Mouse (Mus musculus) limb, embryonic 11.5 days (tissue): Measurements from ENCODE around the gene Mbd3. TPM values are rescaled to one million over a fixed set of nuclear protein-coding genes. Genes with fewer than 3 reads are reported as not detected.

Experiments
- ATAC-seq: fragments of 200-750 bp; cut with Nextera tagmentation; 2 replicates; pipeline ENCODE4 v1.8.0; 2017; ENCODE audit warnings: low read depth; ENCODE audit not compliant: insufficient number of reproducible peaks, low FRiP score, low TSS enrichment
- DNase-seq: peaks from one replicate; pipeline ENCODE4 v3.0.0-alpha.2; 2015; ENCODE audit warnings: low spot score
- H3K27ac ChIP-seq: fragments of 300-500 bp; sonication (generic); replicated peaks from 2 replicates; pipeline ENCODE4 v1.5.1; 2014; ENCODE audit warnings: low read depth, mild to moderate bottlenecking, low read length
- H3K27me3 ChIP-seq: fragments of 300-500 bp; sonication (generic); 2 replicates; pipeline ENCODE4 v1.6.1; 2014; ENCODE audit warnings: mild to moderate bottlenecking, low read length, mixed read lengths; ENCODE audit not compliant: control insufficient read depth, insufficient read depth
- H3K36me3 ChIP-seq: fragments of 300-500 bp; sonication (generic); 2 replicates; pipeline ENCODE4 v1.6.1; 2014; ENCODE audit warnings: mild to moderate bottlenecking, low read length, moderate library complexity, mixed read lengths; ENCODE audit not compliant: control insufficient read depth, insufficient read depth
- H3K4me1 ChIP-seq: fragments of 300-500 bp; sonication (generic); 2 replicates; pipeline ENCODE4 v1.6.1; 2014; ENCODE audit warnings: low read length, mixed read lengths; ENCODE audit not compliant: control insufficient read depth, insufficient read depth
- H3K4me2 ChIP-seq: fragments of 300-500 bp; sonication (generic); 2 replicates; pipeline ENCODE4 v1.6.1; 2014; ENCODE audit warnings: low read depth, mild to moderate bottlenecking, moderate library complexity; ENCODE audit not compliant: severe bottlenecking
- H3K4me3 ChIP-seq: fragments of 300-500 bp; sonication (generic); 2 replicates; pipeline ENCODE4 v1.5.1; 2014; ENCODE audit warnings: low read depth, low read length
- H3K9ac ChIP-seq: fragments of 300-500 bp; sonication (generic); 2 replicates; pipeline ENCODE4 v1.6.1; 2014; ENCODE audit warnings: mild to moderate bottlenecking, low read length
- H3K9me3 ChIP-seq: fragments of 300-500 bp; sonication (generic); 2 replicates; pipeline ENCODE4 v1.6.1; 2016; ENCODE audit warnings: low read length; ENCODE audit not compliant: control insufficient read depth
- WGBS: fragments of 180-500 bp; shearing (Covaris S2); extraction: QIAGEN DNeasy Blood & Tissue Kit; methylation state at CpG from one replicate; pipeline ENCODE4 v1.1.7; 2014; 5-methylcytosine and 5-hydroxymethylcytosine counted together
- polyA plus RNA-seq: library from polyadenylated mRNA; unstranded; fragments of >200 nt; fragmentation: Nextera tagmentation; extraction: Ambion mirVana; gene quantifications from 2 replicates; pipeline ENCODE4 v1.2.1, GENCODE M21; 2014

Gene Mbd3
- polyA plus RNA-seq, 1 experiment from 2014 or later = 337 TPM

DNA sequence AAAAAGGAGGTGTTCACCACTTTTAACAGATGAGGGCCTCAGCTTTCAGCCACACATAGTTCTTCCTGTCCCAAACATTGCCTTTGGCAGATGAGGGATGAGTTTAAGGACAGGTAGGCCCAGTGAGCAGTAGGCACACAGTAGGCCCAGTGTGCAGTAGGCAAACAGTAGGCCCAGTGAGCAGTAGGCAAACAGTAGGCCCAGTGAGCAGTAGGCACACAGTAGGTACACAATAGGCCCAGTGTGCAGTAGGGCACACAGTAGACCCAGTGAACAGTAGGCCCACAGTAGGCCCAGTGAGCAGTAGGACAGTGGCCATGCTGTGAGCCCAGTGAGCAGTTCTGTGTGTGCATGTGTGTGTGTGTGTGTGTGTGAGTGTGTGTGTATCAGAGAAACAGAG, 40.7 kb upstream of the Mbd3 start:
- H3K4me3 ChIP-seq = no peak overlapping the region
- H3K9me3 ChIP-seq = no peaks in the 10 kb centered on the region; the same call in 1 of the 2 replicates
- peaks cover 6% of the 10 kb centered on the region; the same call in 1 of the 2 replicates for H3K4me1 ChIP-seq
- no peak for DNase-seq
- no peak overlapping the region for H3K27ac ChIP-seq
- no peak overlapping the region for H3K9ac ChIP-seq
- H3K4me2 ChIP-seq = no peak overlapping the region
- ATAC-seq = no peak
- 0 out of 2 replicates have a peak, but pooled peaks cover under 1% of the 10 kb centered on the region for H3K27me3 ChIP-seq
- H3K36me3 ChIP-seq = no peaks in the 10 kb centered on the region

DNA sequence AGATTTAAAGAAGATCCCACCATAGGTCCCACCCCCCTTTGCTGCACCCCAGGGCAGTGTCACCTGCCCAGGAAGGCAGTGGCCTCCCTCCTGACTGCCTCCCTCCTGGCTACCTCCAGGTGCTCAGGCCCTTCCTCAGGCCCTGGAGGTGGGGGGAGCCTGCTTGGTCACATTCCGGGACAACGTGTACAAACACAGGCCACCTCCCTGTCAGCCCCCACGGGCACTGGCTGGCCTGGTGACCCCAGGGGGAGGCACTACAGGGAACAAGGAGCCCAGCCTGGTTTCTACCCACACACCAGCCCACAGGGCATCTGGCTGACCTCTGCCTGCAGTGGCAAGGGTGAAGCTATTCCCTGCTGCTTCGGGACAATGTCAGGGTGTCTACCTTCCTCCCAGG, 38.6 kb upstream of the Mbd3 start:
- 76% methylated on average over 4 of the region's 4 CpGs for WGBS
- H3K9ac ChIP-seq = no peak overlapping the region; the same call in 1 of the 2 replicates

DNA sequence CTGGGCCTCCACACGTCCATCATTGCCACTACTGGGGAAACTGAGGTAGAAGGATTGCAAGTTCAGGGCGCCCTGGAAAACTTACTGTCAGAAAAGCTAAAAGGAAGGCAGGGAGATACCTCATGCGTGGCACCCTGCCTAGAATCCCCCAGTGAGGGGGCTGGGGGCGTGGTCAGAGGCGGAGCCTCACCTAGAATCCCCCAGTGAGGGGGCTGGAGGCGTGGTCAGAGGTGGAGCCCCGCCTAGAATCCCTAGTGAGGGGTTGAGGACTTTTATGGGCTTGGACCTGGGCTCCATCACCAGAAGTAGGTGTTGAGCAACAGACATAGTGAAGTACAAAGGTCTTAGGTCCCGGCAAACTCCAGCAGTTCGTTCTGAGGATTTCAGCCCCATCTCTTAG, 36.9 kb upstream of the Mbd3 start:
- no peak for DNase-seq
- Histone ChIP-seq H3K27me3 (no peaks in the 10 kb centered on the region), H3K9ac (0 out of 2 replicates have a peak overlapping the region, but pooled peaks have one; percentile 12), H3K36me3 (no peaks in the 10 kb centered on the region), H3K4me2 (no peak overlapping the region), H3K4me3 (no peak overlapping the region), H3K4me1 (peaks cover 10% of the 10 kb centered on the region; the same call in 1 of the 2 replicates), H3K27ac (no peak overlapping the region), H3K9me3 (no peaks in the 10 kb centered on the region; the same call in 1 of the 2 replicates)
- WGBS = 14% methylated on average over 9 of the region's 9 CpGs
- ATAC-seq = no peak

More for the DNA sequence above, 38.6 kb upstream of the Mbd3 start:
- no peak overlapping the region for H3K27ac ChIP-seq
- ATAC-seq (no peak), DNase-seq (no peak)
- no peak overlapping the region for H3K4me2 ChIP-seq
- no peaks in the 10 kb centered on the region; the same call in 1 of the 2 replicates for H3K9me3 ChIP-seq
- H3K27me3 ChIP-seq = no peaks in the 10 kb centered on the region
- no peak overlapping the region for H3K4me3 ChIP-seq
- H3K36me3 ChIP-seq = no peaks in the 10 kb centered on the region
- H3K4me1 ChIP-seq = peaks cover 6% of the 10 kb centered on the region; the same call in 1 of the 2 replicates

DNA sequence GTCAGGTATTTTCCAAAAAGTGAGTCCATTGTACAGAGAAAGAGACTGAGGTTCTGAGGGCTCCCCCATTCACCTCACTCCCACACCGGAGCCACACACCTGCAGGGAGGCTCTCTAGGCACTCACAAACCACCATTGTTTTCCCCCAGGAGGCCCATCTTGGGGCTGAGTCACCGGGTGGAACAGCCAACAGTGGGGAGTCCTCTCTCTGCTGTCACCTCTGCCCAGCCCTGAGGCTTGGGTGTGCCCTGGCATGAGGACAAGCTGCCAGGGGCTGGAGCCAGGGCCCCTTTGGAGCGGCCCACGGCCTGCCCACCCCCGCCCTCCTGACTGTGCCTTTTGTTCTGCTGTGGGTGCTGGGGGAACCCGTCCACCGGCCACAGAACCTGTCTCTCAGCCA, 36.4 kb upstream of the Mbd3 start:
- H3K4me3 ChIP-seq = no peak overlapping the region
- H3K27ac ChIP-seq = no peak overlapping the region
- DNase-seq = no peak

DNA sequence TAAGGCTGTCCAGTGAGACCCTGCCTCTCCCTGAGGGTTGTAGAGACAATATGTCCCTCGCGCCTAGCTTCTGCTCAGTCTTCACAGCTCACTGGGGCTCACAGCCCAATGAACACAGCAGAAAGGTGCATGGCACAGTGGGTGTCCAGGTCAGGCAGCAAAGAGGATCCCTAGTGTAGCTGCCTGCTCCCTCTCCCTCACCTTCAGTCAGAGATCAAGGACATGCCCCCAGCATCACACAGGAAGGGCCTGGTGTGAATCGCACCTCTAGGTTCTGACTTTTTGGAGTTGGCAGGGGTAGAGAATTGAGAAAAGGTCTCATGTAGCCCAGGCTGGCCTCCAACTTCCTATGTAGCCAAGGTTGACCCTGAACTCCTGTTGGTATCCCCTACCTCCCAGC, 35.5 kb upstream of the Mbd3 start:
- H3K9ac ChIP-seq = no peak overlapping the region
- no peak overlapping the region for H3K27ac ChIP-seq
- H3K27me3 ChIP-seq = no peaks in the 10 kb centered on the region
- peaks cover 14% of the 10 kb centered on the region; the same call in 1 of the 2 replicates for H3K4me1 ChIP-seq
- ATAC-seq (no peak), DNase-seq (no peak)
- no peak overlapping the region for H3K4me2 ChIP-seq
- peaks cover 9% of the 10 kb centered on the region; the same call in 1 of the 2 replicates for H3K36me3 ChIP-seq
- H3K9me3 ChIP-seq = no peaks in the 10 kb centered on the region; the same call in 1 of the 2 replicates
- no peak overlapping the region for H3K4me3 ChIP-seq
- WGBS = 76% methylated on average over 3 of the region's 3 CpGs

More for the DNA sequence above, 36.4 kb upstream of the Mbd3 start:
- no peak overlapping the region for H3K4me2 ChIP-seq
- no peak for ATAC-seq
- peaks cover 12% of the 10 kb centered on the region; the same call in 1 of the 2 replicates for H3K4me1 ChIP-seq
- 55% methylated on average over 7 of the region's 7 CpGs for WGBS
- peak overlapping the region; percentile 12; the same call in 1 of the 2 replicates for H3K9ac ChIP-seq
- no peaks in the 10 kb centered on the region; the same call in 1 of the 2 replicates for H3K9me3 ChIP-seq
- H3K27me3 ChIP-seq = no peaks in the 10 kb centered on the region
- H3K36me3 ChIP-seq = peaks cover 2% of the 10 kb centered on the region; the same call in 1 of the 2 replicates

DNA sequence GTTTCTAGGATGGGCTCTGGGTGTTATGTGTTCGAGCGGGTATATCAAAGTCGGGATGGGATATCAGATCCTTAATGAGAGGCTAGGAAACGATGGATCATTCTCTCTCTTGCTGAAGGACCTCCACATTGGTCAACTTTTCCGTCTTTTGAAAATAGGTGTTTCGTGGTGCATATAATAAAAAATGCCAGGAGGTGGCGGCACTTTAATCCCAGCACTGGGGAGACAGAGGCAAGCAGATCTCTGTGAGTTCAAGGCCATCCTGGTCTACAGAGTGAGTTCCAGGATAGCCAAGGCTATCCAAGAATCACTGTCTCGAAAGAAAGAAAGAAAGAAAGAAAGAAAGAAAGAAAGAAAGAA, 34.9 kb upstream of the Mbd3 start:
- H3K4me1 ChIP-seq = peaks cover 14% of the 10 kb centered on the region; the same call in 1 of the 2 replicates
- H3K4me2 ChIP-seq = no peak overlapping the region; the same call in 1 of the 2 replicates
- no peak overlapping the region for H3K4me3 ChIP-seq
- no peaks in the 10 kb centered on the region for H3K27me3 ChIP-seq
- no peaks in the 10 kb centered on the region; the same call in 1 of the 2 replicates for H3K9me3 ChIP-seq
- peaks cover 13% of the 10 kb centered on the region for H3K36me3 ChIP-seq
- H3K9ac ChIP-seq = no peak overlapping the region
- no peak overlapping the region for H3K27ac ChIP-seq
- no peak for DNase-seq
- WGBS = 16% methylated on average over 8 of the region's 8 CpGs
- no peak for ATAC-seq

DNA sequence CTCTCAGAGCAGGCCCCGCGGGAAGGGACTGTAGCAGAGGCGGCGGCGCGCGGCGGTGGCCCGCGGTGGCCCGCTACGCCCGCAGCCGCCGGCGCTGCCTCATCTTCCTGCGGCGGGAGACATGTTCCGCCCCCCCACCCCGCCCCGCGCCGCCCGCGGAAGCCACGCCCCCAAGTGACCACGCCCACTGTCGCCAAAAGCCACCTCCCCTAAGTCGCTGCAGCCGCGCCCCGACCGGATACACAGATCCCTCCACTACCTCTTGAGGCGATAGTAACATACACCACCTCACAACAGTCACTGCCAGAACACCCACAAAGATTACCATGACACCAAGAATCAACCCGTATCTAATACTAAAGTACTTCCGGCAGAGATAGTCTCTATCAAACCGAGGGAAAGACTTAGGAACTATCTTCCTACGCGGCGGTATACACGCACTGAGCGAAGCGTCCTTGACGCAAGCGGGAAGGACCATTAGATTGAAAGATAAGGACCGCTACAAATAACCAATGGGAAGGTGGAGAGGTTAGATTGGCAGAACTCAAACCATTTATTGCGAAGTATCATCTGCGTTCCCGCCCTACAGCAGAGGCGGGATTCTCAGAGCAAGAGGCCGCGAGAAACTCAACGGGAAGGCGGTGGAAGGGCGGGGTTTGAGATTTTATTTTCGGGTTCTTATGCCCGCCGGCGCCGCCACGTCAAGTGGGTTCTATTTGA, 34.3 kb upstream of the Mbd3 start, which contains the start of gene Tcf3:
Gene Tcf3 (minus strand): TSS at position 135 of the 720 bp plus-strand sequence.
- H3K27me3 ChIP-seq = no peaks in the 10 kb centered on the region
- H3K27ac ChIP-seq = peak within 1 kb of the TSS; percentile 78
- peaks cover 14% of the 10 kb centered on the region; the same call in 1 of the 2 replicates for H3K4me1 ChIP-seq
- under 1% methylated on average over 41 of the region's 61 CpGs for WGBS
- H3K9me3 ChIP-seq = no peaks in the 10 kb centered on the region; the same call in 1 of the 2 replicates
- H3K36me3 ChIP-seq = peaks cover 18% of the 10 kb centered on the region
- peak within 1 kb of the TSS; percentile 99 for H3K9ac ChIP-seq
- H3K4me3 ChIP-seq = peak within 1 kb of the TSS; percentile 76
- H3K4me2 ChIP-seq = peak within 1 kb of the TSS; percentile 90
- DNase-seq (peak; percentile 96), ATAC-seq (peak; percentile 90)

DNA sequence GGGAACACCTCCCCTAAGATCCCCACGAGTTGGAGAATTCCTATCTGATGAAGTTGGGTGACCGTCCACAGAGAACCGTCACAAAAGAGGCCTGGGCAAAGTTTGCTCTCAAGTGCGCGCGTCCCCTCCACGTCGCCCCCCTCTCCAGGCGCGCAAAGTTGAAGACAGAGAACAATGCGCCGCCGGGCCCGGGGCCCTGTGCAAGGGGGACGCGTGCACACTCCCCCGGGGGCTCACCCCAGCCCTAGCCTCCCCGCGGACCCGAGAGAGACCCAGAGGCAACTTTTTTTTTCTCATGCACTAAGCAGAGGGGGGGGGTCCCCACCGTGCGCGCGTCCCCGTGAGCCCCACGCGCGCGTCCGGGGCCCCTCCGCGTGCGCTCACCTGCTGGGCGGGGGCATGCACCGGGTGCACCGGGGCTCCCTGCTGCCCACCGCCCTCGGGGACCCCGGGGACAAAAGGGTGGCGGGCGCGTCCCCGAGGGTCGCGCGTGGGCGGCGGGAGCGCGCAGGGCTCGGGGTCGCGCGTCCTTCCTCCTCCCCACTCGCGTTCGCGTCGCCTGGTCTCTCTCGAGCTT, 33.7 kb upstream of the Mbd3 start:
- H3K4me1 ChIP-seq = peaks cover 14% of the 10 kb centered on the region; the same call in 1 of the 2 replicates
- under 1% methylated on average over 59 of the region's 60 CpGs for WGBS
- H3K4me3 ChIP-seq = peak overlapping the region; percentile 76
- ATAC-seq = no peak
- H3K27me3 ChIP-seq = no peaks in the 10 kb centered on the region
- H3K9ac ChIP-seq = peak overlapping the region; percentile 99
- peak overlapping the region; percentile 90 for H3K4me2 ChIP-seq
- H3K36me3 ChIP-seq = peaks cover 24% of the 10 kb centered on the region
- DNase-seq = peak; percentile 79
- H3K27ac ChIP-seq = peak overlapping the region; percentile 78
- H3K9me3 ChIP-seq = no peaks in the 10 kb centered on the region; the same call in 1 of the 2 replicates
